Comparison of ENCODE assay signal across 9 mouse cellular contexts in genomic region chr17:71164991-71165390, GRCm38 (mm10). TPM values are rescaled to one million over a fixed set of nuclear protein-coding genes. Genes with fewer than 3 reads are reported as not detected.
DNase-seq lines count a peak whose midpoint lies in the region; ATAC-seq lines count a peak whose summit lies in the region.
"Had no signal": no experiment of that assay in that cellular context is flagged by ENCODE, and none has a peak within 500 bp of the region (broad histone marks: within the 10 kb centered on the region; RNA-seq: fewer than 3 reads in every experiment).

No protein-coding gene starts in this region.

- no peaks in the 10 kb centered on the region for H3K4me1 ChIP-seq in forebrain, embryonic 13.5 days

- no peak overlapping the region for H3K4me3 ChIP-seq in forebrain, embryonic 13.5 days
- H3K4me3 ChIP-seq: heart, embryonic 15.5 days had no signal

- H3K4me2 ChIP-seq in forebrain, embryonic 13.5 days, result no peak overlapping the region
- H3K4me2 ChIP-seq: heart, embryonic 15.5 days had no signal

- no peaks in the 10 kb centered on the region for H3K27me3 ChIP-seq in forebrain, embryonic 13.5 days
- H3K27me3 ChIP-seq: heart, embryonic 15.5 days had no signal

- 80% methylated on average over 6 of the region's 6 CpGs for WGBS in forebrain, embryonic 13.5 days

- ATAC-seq in megakaryocyte, adult 5-6 weeks (ENCODE audit: poor library complexity, severe bottlenecking), result peak; percentile 98
- ATAC-seq in forebrain, embryonic 13.5 days, result no peak

- H3K27ac ChIP-seq in forebrain, embryonic 13.5 days, result no peak overlapping the region
- H3K27ac ChIP-seq: heart, embryonic 15.5 days had no signal

- no peak overlapping the region for H3K9ac ChIP-seq in forebrain, embryonic 13.5 days
- H3K9ac ChIP-seq: heart, embryonic 15.5 days had no signal

- no peaks in the 10 kb centered on the region for H3K9me3 ChIP-seq in forebrain, embryonic 13.5 days (replicated peaks)
- H3K9me3 ChIP-seq: heart, embryonic 15.5 days had no signal

- H3K36me3 ChIP-seq in forebrain, embryonic 13.5 days (ENCODE audit: poor library complexity, severe bottlenecking), result no peaks in the 10 kb centered on the region
- H3K36me3 ChIP-seq: heart, embryonic 15.5 days had no signal

- peak; percentile 23 for DNase-seq in left cerebral cortex, adult 11 months (ENCODE audit: low spot score)
- no peak for DNase-seq in left cerebral cortex, adult 18-20 months (ENCODE audit: low spot score in 2 of 2)
- DNase-seq in Muller cell, postnatal 12 days (ENCODE audit: inconsistent ontology term), result peak; percentile 78
- DNase-seq in induced T-regulatory cell, adult 2 months (ENCODE audit: low read depth), result peak; percentile 40
- DNase-seq in ovary, adult 18-20 months (ENCODE audit: low spot score), result no peak
- no peak for DNase-seq in MN1 (ENCODE audit: low spot score)

RNA-seq across cellular contexts. Expression of gene Lpin2, which starts 17.4 kb away (rescaled TPM):
- total RNA-seq in left cerebral cortex, adult 18-20 months (2021), result 10 to 100 TPM; 77.7 to 89.3 TPM
- 21.7 and 25.3 TPM in 2 replicates for total RNA-seq in megakaryocyte, adult 5-6 weeks (2015)
- 31.4 and 38.1 TPM in 2 replicates for total RNA-seq in megakaryocyte, adult 5-6 weeks (2017)
- polyA plus RNA-seq in forebrain, embryonic 13.5 days (2015; fragmentation: Nextera tagmentation; extraction: Ambion mirVana), result 34.1 and 37.5 TPM in 2 replicates

Comparison
In these comparisons a context has a peak if more than half of its experiments do, and no peak if none do; other contexts are left out.
1. DNase-seq: peak in left cerebral cortex, adult 11 months (single experiment), Muller cell, postnatal 12 days (single experiment) and induced T-regulatory cell, adult 2 months (single experiment); none in left cerebral cortex, adult 18-20 months (0 of 2), ovary, adult 18-20 months (single experiment) and MN1 (single experiment).